Mouse (Mus musculus): ENCODE results near the gene Akr1c18.
"Not testable (repeated sequence)": the region's sequence is repeated elsewhere in the genome, so short reads cannot be mapped to it uniquely, and the experiment has no call there.

The Akr1c18 gene

DNA sequence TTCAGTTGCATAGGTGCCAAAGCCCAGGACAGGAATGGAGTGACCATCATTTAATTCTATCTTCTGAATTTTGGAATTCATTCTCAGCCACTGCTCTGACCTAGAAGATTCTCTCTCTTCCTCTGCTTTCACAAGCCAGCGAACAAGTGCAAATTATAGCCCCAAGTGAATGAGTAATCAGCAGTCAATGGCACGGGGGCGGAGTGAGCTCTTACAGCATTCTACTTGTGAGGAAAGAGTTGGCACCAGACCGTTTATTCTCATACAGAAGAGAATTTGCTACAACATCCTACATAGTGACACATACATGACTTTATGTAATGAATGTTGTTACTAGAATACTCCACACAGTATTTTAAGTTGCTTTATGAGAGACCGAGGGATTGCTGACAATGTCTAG, at the start of gene Akr1c18:
Gene Akr1c18, minus strand, starts transcription at position 137 of the 400 bp plus-strand sequence.
- DNase-seq = peak in 1 of 2 experiments; percentile 16

DNA sequence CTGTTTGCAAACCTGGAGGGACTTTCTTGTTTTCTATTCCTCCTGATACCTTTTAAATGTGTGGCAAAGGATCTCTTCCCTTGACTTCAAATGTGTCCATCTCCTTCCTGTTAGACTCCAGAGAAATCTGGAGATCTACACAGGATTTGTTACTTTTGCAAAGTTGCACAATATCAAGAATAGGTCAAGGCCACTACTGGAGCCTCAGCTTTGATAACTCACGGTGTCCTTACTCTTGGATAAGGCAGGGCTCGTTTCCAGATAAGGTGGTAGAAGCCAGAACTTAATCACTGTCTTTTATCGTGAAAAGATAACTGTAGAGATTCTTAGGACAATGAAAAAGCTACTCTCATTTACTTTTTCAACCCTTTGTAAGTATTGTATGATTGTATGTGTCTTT, 42.1 kb upstream of the Akr1c18 start:
- no peak for DNase-seq

DNA sequence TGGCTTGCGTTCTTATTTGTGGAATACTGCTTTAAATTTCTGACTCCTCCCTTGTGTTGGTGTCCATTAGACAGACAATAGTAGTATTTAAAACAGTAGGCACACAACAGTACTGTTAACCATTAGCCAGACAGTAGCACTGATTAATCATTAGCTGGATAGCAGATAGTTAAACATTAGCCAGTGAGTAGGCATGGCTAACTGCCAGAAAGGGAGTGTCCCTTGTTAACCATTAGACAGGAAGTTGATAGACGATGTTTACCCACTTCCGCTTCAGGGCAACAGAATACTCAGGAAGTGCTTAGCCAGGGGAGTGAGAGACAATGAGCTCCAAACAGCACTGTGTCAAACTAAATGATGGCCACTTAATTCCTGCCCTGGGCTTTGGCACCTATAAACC, 40.5 kb upstream of the Akr1c18 start, which contains the start of gene Akr1c13:
Gene Akr1c13, plus strand, starts transcription at position 247 of the 400 bp plus-strand sequence.
- peak; percentile 42 to 55 for DNase-seq

DNA sequence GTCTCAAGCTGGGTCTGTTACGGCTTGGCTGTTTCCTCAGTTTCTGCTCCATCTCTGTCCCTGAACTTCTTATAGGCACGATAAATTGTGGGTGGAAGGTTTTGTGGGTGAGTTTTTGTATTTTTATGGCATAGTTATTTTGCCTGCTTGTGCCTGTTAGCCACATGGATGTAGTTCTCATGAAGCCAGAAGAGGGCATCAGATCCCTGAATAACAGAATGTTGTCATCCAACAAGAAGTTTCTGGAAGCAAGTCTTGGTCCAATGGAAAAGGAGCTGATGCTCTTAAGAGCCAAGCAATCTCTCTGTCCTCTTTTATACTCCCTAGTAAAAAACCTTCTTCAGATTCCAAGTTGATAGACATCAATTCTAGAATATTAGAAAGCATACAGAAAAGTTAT, 37.7 kb upstream of the Akr1c18 start:
- DNase-seq = peak in 1 of 2 experiments; percentile 49

DNA sequence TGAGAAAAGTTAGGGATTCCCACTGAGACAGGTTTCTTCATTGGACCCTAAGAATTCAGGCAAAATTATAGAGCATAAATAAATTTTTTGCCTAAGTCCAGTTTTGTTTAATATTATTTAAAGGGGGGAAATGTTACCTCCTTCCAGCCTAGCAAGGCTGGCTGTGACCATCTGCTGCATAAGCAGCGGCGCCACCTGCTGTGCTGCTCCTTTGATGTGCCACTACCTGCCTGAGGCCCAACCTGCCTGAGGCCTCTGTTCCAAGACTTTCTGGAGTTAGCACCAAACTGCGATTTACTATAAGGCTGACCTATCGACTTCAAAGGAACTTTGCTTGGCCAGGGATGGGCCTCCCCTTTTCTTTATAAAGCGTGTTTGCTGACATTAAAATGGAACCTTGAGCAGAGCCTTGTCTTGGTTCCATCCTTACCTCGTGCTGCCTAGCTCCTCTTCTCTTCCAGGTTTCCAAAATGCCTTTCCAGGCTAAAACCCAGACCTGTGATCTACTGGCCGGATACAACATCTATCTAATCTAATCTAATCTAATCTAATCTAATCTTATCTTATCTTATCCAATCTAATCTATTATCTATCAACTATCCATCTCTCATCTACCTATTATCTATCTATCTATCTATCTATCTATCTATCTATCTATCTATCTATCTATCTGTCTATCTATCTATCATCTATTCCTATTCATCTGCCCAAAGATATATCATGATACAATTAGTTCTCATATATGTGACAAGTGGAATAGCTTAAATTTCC, 36.4 kb upstream of the Akr1c18 start:
- peak; percentile 37 to 49 for DNase-seq

DNA sequence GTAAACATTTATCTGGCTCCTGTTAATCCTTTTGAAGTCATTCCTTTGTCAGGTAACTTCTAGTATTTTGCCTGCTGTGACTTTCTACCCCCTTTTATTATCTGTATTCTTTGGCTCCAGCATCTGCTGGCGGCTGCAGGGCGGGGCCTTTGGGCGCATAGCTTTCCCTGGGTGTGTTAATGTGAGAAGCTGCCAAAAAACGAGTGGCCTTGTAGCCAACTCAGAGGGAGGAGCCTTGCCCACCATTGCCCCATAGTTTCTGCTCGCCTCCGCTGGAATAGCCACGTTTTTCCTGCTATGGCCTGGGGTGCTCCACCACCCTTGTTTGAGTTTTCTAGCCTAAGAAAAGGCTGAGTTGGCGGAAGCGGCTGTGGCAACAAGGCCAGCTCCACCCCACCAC, 32.7 kb upstream of the Akr1c18 start:
- no peak for DNase-seq

DNA sequence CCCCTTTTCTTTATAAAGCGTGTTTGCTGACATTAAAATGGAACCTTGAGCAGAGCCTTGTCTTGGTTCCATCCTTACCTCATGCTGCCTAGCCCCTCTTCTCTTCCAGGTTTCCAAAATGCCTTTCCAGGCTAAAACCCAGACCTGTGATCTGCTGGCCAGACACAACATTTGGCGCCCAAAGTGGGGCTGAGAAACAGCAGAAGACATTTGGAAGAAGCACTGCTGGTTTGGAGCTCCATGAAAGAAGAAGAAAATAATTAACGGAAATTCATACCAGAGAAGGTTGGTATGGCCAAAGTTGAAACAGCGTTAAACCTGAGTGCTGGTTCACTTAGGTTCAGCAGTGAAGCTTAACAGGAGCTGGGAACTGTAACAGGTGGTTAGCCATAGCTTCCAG, 30.9 kb upstream of the Akr1c18 start:
- DNase-seq = not testable (repeated sequence)

DNA sequence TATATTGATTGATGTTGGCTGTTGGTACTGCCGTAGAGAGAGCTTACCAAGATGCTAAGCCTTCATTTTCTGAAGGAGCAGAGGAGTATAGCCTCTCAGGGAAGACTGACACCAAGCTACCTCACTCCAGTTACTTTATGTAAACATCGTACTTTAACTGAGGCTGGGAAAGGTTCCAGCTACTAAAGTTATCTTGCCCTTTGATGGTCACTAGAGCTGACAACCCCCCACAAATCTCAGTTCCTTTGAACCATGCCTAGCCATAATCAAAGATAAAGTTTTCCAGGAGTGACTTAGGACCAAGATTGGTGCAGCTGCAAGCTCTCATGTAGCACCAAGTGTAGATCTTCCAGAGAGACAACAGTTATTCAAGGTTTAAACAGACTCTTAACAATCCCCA, 22.5 kb upstream of the Akr1c18 start:
- no peak for DNase-seq

DNA sequence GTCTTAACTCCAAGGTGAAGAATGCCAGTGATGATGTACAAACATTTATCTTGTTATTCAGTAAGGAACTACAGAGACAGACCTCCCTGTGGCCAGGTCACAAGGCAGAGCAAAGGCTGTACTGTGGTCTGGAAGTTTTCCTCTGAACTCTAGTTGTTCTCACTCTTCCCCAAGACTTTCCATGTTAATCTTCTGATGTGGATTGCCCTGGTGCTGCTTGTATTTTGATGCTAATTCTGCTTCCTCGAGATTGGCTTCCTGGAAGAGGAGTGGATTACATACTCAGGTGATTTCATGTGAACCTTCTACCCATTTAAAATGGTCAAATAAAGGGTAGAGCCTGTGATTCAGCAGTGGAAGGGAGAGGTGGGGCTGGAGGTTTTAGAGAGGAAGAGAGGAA, 17.6 kb upstream of the Akr1c18 start:
- DNase-seq = no peak

DNA sequence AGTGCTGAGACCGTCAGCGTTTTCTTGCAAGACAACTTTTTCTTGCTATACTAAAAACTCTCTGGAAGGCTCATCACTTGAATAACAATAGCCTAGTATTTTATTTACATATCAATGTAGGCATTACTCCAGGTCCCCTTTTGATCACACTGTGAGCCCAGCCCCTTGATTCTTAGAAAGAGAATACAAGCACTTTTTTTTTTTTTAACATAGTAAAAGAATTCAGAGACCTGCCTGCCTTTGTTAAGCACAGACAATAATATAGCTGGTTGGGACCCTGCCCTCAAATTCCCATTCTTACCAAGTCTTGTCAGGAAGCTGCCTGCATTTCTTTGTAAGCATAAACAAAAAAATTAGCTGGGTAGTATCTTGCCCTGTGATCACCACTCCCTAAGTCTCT, 4.8 kb upstream of the Akr1c18 start:
- DNase-seq = no peak

DNA sequence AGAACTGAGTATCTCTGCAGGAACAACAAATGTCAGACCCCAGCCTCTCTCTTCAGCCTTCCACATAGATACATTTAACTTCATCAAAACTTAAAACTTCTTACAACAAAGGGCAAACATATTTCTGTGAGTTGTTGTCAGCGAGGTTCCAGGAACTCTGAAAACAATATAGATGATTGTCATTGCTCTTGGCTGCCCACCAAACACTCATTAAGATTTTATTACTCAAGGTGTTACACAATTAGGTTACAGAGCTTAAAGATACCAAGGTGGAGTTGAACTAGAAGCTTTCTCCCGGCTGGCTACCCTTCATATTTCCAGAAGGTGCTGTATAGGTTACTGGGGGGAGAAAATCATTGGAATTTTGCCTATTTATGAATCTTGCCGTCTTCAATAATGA, 3.1 kb upstream of the Akr1c18 start:
- DNase-seq = no peak

DNA sequence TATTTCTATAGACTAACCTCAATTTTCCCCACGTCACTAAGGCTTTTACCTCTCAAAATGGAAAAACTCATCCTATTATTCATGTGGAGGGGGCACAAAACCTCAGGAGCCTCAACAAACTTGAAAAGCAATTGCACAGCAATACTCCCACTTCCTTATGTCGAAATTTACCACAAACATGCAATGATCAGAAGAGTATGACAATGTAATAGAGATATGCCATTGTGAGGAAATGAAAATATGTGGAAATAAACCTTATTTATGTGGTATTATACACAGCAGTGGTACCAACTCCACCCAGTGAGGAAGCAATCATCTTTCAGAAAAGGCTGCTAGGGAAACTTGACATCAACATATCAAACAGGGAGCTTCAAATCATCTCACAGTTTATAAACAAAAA, 2.5 kb upstream of the Akr1c18 start:
- no peak for DNase-seq

DNA sequence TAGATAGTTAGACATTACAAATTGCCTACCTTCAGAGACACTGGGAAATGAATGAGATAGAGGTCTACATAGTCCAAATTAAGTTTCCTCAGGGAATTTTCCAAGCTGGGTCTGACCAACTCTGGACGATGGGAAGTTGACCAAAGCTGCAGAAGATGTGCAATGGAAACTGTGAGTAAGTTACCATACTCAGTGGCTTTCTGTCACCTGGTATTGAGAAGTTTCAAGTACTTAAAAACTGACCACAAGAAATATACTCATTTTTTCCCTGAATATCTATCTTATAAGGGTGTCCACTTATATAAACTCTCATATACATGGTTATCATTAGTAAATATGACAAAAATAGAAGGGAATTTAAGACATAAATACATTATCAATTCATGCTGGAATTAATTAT, 6.2 kb downstream of the Akr1c18 start:
- DNase-seq = no peak

DNA sequence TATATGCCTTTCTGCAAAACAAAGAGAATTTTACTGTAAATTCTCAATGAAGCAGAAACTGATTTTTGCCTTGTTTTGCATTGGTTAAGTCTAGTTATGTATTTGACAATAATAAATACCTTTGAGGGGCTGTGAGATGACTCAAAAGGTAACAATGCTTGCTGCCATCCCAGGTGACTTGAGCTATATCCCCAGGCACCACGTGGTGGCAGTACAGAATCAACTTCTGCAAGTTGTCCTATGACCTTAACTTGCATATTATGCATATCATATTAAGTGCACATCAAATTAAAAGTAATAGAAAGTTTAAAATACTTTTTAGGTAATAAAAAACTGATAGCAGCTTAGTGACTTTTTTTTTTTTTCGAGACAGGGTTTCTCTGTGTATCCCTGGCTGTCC, 17.4 kb downstream of the Akr1c18 start:
- peak; percentile 40 to 53 for DNase-seq

DNA sequence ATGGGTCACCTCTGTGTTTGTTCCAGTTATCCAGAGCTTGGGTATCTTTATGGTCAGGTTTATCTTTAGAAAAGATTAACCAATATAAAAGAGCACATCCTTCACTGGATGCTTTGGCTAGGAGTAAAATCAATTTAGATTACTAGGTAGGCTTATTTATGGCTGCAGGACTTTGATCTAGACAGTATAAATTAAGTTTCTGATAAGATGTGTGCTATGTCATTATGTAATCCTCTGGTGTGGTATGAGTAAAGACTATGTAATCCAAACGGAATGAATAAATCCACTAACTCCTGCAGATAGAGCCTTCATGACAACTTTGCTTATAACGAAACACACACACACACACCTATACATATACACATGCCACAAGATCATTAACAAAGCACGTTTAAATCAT, 18.7 kb downstream of the Akr1c18 start:
- no peak for DNase-seq

DNA sequence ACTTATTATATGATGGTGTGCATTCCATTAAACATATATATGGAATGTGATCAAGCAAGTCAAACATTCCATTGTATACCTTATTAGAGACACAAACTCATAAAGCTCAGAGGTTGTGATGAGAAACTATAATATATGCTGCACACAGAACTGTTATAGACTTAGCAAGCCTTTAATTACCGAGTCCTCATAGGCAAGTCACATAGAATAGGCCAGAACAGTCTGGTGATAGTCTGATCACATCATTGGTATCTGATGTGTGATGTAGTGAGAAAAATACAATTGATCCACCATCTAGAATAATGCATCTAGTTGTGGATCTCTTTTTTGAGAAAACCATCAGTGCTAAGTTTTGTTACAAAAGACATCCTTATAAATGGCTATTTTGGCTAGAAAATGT, 19.1 kb downstream of the Akr1c18 start:
- no peak for DNase-seq

DNA sequence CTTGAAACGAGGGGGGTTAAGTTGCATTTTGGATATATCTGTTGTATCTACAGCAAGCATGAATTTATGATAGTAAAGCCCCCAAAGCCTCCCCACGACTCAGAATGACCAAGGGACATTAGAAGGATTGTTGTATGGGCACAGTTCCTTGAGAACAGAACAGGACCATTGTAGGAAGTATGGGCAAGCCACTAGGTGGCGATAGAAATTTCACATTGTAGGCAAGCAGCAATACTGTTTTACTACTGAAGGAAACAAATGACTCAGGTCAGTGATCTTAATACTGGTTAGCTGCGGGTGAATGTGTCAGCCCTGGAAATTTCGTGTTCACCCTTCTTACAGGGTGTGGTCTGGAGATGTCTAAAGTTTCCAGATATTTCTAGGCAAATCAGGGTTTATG, 21.4 kb downstream of the Akr1c18 start:
- DNase-seq = peak; percentile 35 to 47

DNA sequence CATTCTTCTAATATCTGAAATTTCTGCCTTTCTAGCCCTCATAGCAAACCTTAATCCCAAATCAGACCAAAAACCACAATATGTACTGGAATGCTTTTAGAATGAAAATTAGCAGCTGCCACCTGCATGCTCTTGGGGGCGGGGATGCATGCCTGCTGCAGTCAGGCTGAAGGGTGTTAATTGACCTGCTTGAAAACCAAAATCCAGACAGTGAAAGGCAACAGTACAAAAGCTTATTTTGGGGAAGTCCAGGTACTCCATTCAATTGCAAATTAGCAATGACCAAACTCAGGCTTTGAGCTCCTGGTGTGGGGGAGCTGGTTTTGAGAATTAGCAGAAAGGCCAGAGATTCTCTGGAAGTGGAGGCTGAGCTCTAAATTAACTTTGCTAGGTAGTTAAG, 24.6 kb downstream of the Akr1c18 start:
- not testable (repeated sequence) for DNase-seq

DNA sequence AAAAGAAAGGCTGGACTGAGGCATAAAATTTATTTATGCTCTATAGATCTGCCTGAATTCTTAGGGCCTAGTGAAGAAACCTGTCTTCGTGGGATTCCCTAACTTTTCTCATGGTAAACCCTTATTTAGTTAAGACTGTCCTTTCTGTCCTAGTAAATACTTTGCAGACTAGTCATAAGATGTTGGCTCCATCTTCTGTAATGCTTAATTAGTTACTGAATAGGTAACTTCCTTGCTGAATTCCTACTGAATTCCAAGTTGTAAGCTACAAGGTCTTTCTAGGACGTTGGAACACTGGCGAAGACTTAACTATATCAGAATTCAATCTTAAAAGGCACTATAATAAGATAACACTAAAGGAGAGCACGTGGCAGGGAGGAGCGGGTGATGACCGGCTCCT, 26.0 kb downstream of the Akr1c18 start:
- not testable (repeated sequence) for DNase-seq

DNA sequence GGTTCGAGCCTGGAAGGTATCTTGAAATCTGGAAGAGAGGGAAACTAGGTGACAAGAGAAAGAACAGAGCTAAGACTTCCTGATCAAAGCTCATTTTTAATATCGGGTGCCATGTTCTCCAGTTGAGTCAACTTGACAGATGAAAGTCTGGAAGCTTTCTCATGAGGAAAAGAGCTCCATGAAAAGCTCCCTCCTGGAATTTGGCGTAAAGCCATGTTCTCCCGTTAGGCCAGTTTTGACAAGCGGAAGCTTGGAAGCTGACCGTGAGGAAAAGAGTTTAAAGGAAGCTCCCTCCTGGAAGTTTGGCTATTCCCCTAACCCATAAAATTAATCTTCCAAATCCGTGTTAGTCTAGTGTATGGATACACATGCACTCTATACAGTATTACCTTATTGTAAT, 27.3 kb downstream of the Akr1c18 start:
- DNase-seq = peak in 1 of 2 experiments; percentile 10

DNA sequence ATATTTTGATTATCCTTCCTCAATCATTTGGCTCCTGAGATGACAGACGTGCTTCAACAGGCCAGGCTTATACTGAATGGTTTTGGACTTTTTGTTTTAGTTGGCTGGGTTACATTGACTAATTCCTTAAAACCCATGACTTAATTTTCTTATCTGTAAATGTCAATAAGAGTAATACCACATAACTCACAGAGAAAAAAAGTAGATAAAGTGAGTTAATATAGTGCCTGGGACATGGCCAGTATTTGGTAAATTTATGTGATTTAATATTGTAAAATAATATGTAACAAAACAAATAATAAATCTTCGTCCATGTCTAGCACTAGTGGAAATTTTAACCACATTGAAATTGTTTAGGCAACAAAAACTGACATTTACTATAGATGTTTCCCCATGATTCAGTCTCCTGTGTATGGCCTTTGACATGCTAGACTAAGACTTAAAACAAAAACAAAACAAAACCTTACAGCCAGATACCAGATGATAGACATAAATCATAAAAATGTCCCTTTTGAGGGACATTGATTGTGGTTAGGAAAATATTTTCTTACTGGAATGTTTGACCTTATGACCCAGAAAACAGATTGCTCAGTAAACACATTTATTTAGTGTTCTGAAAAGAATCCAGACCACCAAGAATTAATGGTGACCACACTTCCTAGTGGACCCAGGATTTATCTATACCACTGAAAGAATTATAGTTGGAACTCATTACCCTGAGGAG, 31.1 kb downstream of the Akr1c18 start:
- no peak for DNase-seq

DNA sequence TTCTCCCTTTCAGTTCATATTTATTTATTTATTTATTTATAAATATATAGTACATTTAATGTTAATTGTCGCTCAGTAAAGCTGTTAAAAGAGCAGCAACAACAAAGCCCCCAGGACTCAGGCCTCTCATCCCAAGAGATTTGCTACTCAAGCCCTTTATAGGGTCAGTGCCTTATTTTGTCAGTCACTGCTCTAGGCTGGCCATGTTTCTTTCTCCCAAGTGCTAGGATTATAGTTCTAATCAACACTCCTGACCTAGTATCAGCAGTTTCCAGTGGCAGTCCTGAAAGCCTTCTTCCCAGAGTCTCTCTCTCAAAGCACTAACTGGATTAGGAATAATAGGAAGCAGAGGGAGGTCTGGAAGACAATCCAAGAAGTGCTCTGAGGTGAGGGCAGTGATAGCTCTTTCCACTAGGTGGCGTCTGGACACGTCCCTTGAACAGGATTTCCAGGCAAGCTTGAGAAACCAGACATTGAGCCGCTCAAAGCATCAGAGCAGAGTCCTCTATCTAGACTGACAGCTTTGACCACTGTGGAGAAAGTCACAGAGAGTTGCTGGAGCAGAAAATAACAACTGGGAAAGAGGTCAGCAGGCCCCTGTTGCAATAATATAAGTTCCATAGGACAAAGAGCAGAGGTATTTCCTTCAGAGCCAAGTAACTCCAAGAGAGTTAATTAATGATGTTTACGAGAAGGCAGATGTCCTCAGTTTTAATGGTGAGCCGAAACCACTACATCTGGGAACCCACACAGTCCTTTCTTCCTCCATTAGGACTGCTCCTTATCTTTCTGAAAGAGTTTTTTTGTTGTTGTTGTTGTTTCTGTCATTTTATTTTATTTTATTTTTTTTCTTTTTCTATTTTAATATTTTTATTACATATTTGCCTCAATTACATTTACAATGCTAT, 39.9 kb downstream of the Akr1c18 start:
- DNase-seq = peak; percentile 74 to 78

DNA sequence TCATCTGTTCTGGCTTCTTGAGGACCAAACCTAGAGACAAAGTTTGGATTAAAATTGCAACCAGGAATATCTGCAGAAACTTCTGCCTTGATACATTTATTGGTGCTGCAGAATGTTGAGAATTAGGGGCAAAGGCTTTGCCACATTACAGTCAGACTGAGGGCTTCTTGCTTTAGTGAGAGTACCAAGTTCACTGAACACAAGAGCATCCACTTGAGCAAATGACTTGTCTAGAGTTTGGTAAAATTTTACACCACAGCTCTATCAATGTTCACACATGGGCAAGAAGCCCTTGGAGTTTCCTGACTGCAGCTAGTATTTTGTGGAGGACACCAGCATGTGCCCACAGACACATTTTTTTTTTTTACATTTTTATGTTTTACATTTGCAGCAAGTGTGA, 47.7 kb downstream of the Akr1c18 start:
- no peak for DNase-seq
